Mouse (Mus musculus) hindbrain, postnatal 0 days (tissue): ENCODE results near the gene Eif2b2. TPM values are rescaled to one million over a fixed set of nuclear protein-coding genes. Genes with fewer than 3 reads are reported as not detected.

Experiments used
- ATAC-seq: fragments of 200-750 bp; cut with Nextera tagmentation; 2 replicates; pipeline ENCODE4 v1.8.0; 2017; ENCODE audit warnings: mild to moderate bottlenecking, moderate TSS enrichment, moderate library complexity
- DNase-seq: peaks from one replicate; pipeline ENCODE4 v3.0.0-alpha.2; 2015; ENCODE audit warnings: low spot score
- H3K27ac ChIP-seq: fragments of 300-500 bp; sonication (generic); 2 replicates; pipeline ENCODE4 v1.5.1; 2014; ENCODE audit warnings: mild to moderate bottlenecking
- H3K27me3 ChIP-seq: fragments of 300-500 bp; sonication (generic); 2 replicates; pipeline ENCODE4 v1.6.1; 2014; ENCODE audit warnings: low read length, mixed read lengths; ENCODE audit not compliant: insufficient read depth
- H3K36me3 ChIP-seq: fragments of 300-500 bp; sonication (generic); 2 replicates; pipeline ENCODE4 v1.6.1; 2014; ENCODE audit warnings: low read length, mixed read lengths; ENCODE audit not compliant: insufficient read depth
- H3K4me1 ChIP-seq: fragments of 300-500 bp; sonication (generic); 2 replicates; pipeline ENCODE4 v1.6.1; 2014; ENCODE audit warnings: antibody characterized with exemption, low read length, mixed read lengths; ENCODE audit not compliant: insufficient read depth
- H3K4me2 ChIP-seq: fragments of 300-500 bp; sonication (generic); 2 replicates; pipeline ENCODE4 v1.6.1; 2014; ENCODE audit warnings: low read depth, mild to moderate bottlenecking, low read length, moderate library complexity, mixed read lengths
- H3K4me3 ChIP-seq: fragments of 300-500 bp; sonication (generic); 2 replicates; pipeline ENCODE4 v1.5.1; 2014; ENCODE audit warnings: low read length
- H3K9ac ChIP-seq: fragments of 300-500 bp; sonication (generic); replicated peaks from 2 replicates; pipeline ENCODE4 v1.6.1; 2014; ENCODE audit warnings: mild to moderate bottlenecking, low read length, moderate library complexity, mixed read lengths
- H3K9me3 ChIP-seq: fragments of 300-500 bp; sonication (generic); 2 replicates; pipeline ENCODE4 v1.6.1; 2016; ENCODE audit warnings: low read length, mixed read lengths
- CTCF ChIP-seq: IDR thresholded peaks from 2 replicates; pipeline ENCODE4 v1.5.1; 2016; ENCODE audit warnings: antibody characterized with exemption, control low read depth, low read depth
- WGBS: fragments of 180-500 bp; shearing (Covaris S2); extraction: QIAGEN DNeasy Blood & Tissue Kit; methylation state at CpG from one replicate; pipeline ENCODE4 v1.1.7; 2014; 5-methylcytosine and 5-hydroxymethylcytosine counted together
- polyA plus RNA-seq: library from polyadenylated mRNA; unstranded; fragments of >200 nt; fragmentation: Nextera tagmentation; extraction: Ambion mirVana; gene quantifications from 2 replicates; pipeline ENCODE4 v1.2.1, GENCODE M21; 2015
- total RNA-seq: library from RNA; depleted of rRNA; stranded (reverse); fragments of >200 nt; gene quantifications from 2 replicates; pipeline ENCODE4 v1.2.3, GENCODE M21; 2014; rRNA removed

Gene Eif2b2
- 38.9 and 91.0 TPM in 2 replicates for total RNA-seq
- 86.6 and 87.9 TPM in 2 replicates for polyA plus RNA-seq

DNA sequence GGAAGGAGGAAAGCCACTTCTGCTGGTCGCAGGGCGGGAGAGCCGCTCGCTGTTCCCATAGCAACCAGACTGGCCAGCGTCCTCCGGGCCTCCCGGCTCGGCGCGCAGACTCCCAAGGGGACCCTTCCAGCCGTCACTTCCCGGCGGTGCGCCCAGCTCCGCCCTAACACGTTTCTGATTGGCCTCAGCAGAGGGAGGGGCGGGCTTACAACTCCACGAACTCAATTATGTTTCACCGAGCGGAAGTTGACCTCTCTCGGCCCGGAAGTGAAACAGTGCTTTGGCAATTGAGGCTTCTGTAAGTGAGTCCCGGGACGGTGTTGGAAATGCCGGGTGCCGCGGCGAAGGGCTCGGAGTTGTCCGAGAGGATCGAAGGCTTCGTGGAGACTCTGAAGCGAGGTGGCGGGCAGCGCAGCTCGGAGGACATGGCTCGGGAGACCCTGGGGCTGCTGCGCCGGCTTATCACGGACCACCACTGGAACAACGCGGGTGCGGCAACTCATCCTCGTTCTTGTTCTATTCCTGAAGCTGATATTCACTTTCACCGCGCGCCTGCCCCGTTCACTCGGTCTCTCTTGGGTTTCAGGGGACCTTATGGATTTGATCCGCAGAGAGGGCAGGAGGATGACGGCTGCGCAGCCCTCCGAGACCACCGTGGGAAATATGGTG lies at the start of gene Eif2b2:
Gene Eif2b2, plus strand, starts transcription at position 246 of the 669 bp plus-strand sequence.
- Histone ChIP-seq H3K27ac (peak within 1 kb of the TSS; percentile 76), H3K4me2 (peak within 1 kb of the TSS; percentile 61), H3K36me3 (peaks cover 23% of the 10 kb centered on the region; the same call in 1 of the 2 replicates), H3K4me3 (peak within 1 kb of the TSS; percentile 65), H3K9me3 (no peaks in the 10 kb centered on the region), H3K9ac (peak within 1 kb of the TSS; percentile 59), H3K4me1 (peaks cover 8% of the 10 kb centered on the region), H3K27me3 (no peaks in the 10 kb centered on the region)
- DNase-seq (peak; percentile 98), ATAC-seq (peak; percentile 99)
- no peak for TF ChIP-seq CTCF
- under 1% methylated on average over 54 of the region's 54 CpGs for WGBS

- ATAC-seq = peak; percentile 90
- Histone ChIP-seq H3K27ac (peak overlapping the region; percentile 66), H3K4me2 (no peak overlapping the region), H3K4me3 (no peak overlapping the region), H3K36me3 (no peaks in the 10 kb centered on the region), H3K9ac (no peak overlapping the region), H3K9me3 (no peaks in the 10 kb centered on the region), H3K27me3 (no peaks in the 10 kb centered on the region), H3K4me1 (peaks cover 14% of the 10 kb centered on the region)
- TF ChIP-seq CTCF = no peak
- 32% methylated on average over 3 of the region's 3 CpGs for WGBS
- peak; percentile 48 for DNase-seq
These were observed 49.4 kb upstream of the Eif2b2 start for GRCm38 (mm10) chr12:85169877-85170276.

DNA sequence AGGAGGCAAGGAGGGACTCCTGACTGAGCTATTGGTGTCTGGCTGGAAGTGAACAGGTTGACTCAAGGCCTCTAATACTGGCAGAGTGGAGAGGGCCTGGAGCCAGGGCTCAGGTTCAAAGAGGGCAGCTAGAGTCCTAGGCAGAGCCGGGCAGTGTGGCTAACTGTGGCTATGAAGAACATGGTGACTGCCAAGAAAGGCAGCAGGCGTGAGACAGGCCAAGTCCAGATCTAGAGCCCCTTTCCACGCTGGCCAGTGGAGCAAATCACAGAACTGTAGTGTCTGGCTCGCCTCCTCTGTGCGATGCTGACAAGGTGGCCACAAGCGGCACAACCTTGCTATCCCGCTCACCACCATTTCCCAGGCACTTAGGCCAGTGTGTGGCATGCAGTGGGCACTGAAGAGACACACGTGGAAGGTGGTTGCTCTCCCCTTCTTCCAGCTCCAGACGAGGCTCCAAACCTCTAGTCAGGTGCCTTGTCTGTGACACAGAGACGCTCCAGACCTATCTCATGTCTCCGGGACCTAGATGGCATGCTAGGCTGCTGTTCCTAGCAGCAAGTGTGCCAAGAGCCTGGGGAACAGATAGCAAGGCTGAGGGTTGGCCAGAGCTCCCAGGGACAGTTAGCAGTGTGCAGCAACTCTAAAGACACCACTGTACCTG lies 48.9 kb upstream of the Eif2b2 start:
- peak; percentile 52 for DNase-seq
- H3K4me1 ChIP-seq = peaks cover 15% of the 10 kb centered on the region
- no peak overlapping the region for H3K4me2 ChIP-seq
- H3K9me3 ChIP-seq = no peaks in the 10 kb centered on the region
- WGBS = 68% methylated on average over 11 of the region's 11 CpGs
- H3K36me3 ChIP-seq = no peaks in the 10 kb centered on the region
- ATAC-seq = peak; percentile 63
- H3K4me3 ChIP-seq = no peak overlapping the region
- H3K27ac ChIP-seq = peak overlapping the region; percentile 66
- no peak for TF ChIP-seq CTCF
- no peak overlapping the region for H3K9ac ChIP-seq
- no peaks in the 10 kb centered on the region for H3K27me3 ChIP-seq

DNA sequence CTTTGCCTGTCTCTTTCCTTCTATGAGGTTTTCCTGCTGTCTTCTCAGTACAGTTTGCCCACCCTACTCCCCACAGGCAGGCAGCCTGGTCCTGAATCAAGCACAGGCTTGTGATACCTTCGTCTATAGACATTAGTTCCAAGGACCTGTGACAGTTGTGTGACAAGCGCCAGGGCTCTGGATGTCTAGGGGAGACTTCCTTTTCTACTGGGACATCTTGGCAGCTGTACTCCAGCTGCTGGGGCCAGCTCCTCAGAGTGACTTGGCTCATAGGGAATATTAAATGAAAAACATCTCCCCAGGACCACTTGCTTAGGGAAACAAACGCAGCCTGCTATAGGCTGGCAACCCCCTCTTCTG lies 48.4 kb upstream of the Eif2b2 start:
- H3K4me1 ChIP-seq = peaks cover 20% of the 10 kb centered on the region
- H3K4me2 ChIP-seq = no peak overlapping the region
- peak overlapping the region; percentile 66 for H3K27ac ChIP-seq
- H3K27me3 ChIP-seq = no peaks in the 10 kb centered on the region
- DNase-seq (no peak), ATAC-seq (no peak)
- no peak for TF ChIP-seq CTCF
- 70% methylated on average over 3 of the region's 3 CpGs for WGBS
- H3K36me3 ChIP-seq = no peaks in the 10 kb centered on the region
- H3K9me3 ChIP-seq = no peaks in the 10 kb centered on the region
- no peak overlapping the region for H3K4me3 ChIP-seq
- no peak overlapping the region for H3K9ac ChIP-seq

GRCm38 (mm10) chr12:85174016-85174415 lies 45.3 kb upstream of the Eif2b2 start:
- Histone ChIP-seq H3K4me1 (peaks cover 35% of the 10 kb centered on the region), H3K36me3 (no peaks in the 10 kb centered on the region), H3K27ac (no peak overlapping the region; the same call in 1 of the 2 replicates), H3K9me3 (no peaks in the 10 kb centered on the region), H3K9ac (no peak overlapping the region; the same call in 1 of the 2 replicates), H3K27me3 (peaks cover 3% of the 10 kb centered on the region; the same call in 1 of the 2 replicates), H3K4me2 (peak overlapping the region; percentile 64), H3K4me3 (no peak overlapping the region)
- WGBS = 49% methylated on average over 7 of the region's 7 CpGs
- TF ChIP-seq CTCF = no peak
- DNase-seq (peak; percentile 56), ATAC-seq (no peak)

- H3K27me3 ChIP-seq = peaks cover 3% of the 10 kb centered on the region; the same call in 1 of the 2 replicates
- 38% methylated on average over 16 of the region's 16 CpGs for WGBS
- DNase-seq (peak; percentile 25), ATAC-seq (peak; percentile 5; the same call in 1 of the 2 replicates)
- peak overlapping the region; percentile 32 for H3K4me3 ChIP-seq
- peak overlapping the region; percentile 64 for H3K4me2 ChIP-seq
- TF ChIP-seq CTCF = no peak
- peak overlapping the region; percentile 10; the same call in 1 of the 2 replicates for H3K9ac ChIP-seq
- peak overlapping the region; percentile 67; the same call in 1 of the 2 replicates for H3K27ac ChIP-seq
- H3K4me1 ChIP-seq = peaks cover 31% of the 10 kb centered on the region
- H3K36me3 ChIP-seq = no peaks in the 10 kb centered on the region
- H3K9me3 ChIP-seq = no peaks in the 10 kb centered on the region
These were observed 44.1 kb upstream of the Eif2b2 start for GRCm38 (mm10) chr12:85175087-85175675.
